Mouse (Mus musculus) cerebellum, adult 2 months (tissue): ENCODE data around the gene Col1a1. TPM values are rescaled to one million over a fixed set of nuclear protein-coding genes. Genes with fewer than 3 reads are reported as not detected.

Experiments used
- DNase-seq, 2 experiments: peaks; one replicate each; pipeline ENCODE4 v3.0.0; 2021
- H3K27ac ChIP-seq: fragments of 200-500 bp; 2 replicates; pipeline ENCODE4 v1.5.1; 2012; ENCODE audit warnings: low read length, control low read depth, inconsistent platforms; ENCODE audit not compliant: insufficient read depth
- H3K27me3 ChIP-seq: fragments of 200-500 bp; 2 replicates; pipeline ENCODE4 v1.6.1; 2012; ENCODE audit warnings: inconsistent platforms, mild to moderate bottlenecking, low read length, moderate library complexity; ENCODE audit not compliant: control insufficient read depth, insufficient read depth
- H3K4me1 ChIP-seq: fragments of 200-500 bp; 2 replicates; pipeline ENCODE4 v1.6.1; 2011; ENCODE audit warnings: low read length; ENCODE audit not compliant: control insufficient read depth, insufficient read depth
- H3K4me3 ChIP-seq: fragments of 200-500 bp; replicated peaks from 2 replicates; pipeline ENCODE3; 2011; ENCODE audit warnings: mild to moderate bottlenecking, low read depth, low read length, control low read depth; ENCODE audit not compliant: insufficient read depth
- CTCF ChIP-seq: fragments of 200-500 bp; IDR thresholded peaks from 2 replicates; pipeline ENCODE4 v1.5.1; 2011; ENCODE audit warnings: low read depth, mild to moderate bottlenecking, control low read depth, low read length, moderate library complexity, borderline replicate concordance; ENCODE audit not compliant: insufficient read depth
- POLR2A ChIP-seq: fragments of 200-500 bp; IDR thresholded peaks from 2 replicates; pipeline ENCODE4 v1.6.1; 2011; ENCODE audit warnings: low read length, control low read depth, borderline replicate concordance; ENCODE audit not compliant: insufficient read depth
- WGBS: fragments of 180-500 bp; shearing (Covaris S2); methylation state at CpG from one replicate; pipeline ENCODE4 v1.1.7; 2018; 5-methylcytosine and 5-hydroxymethylcytosine counted together
- polyA plus RNA-seq: library from polyadenylated mRNA; depleted of rRNA; stranded (reverse); fragments of >200 nt; gene quantifications from 2 replicates; pipeline ENCODE4 v1.2.3, GENCODE M21; 2012

Col1a1 gene
- polyA plus RNA-seq, 1 experiment: 4.5 TPM

DNA sequence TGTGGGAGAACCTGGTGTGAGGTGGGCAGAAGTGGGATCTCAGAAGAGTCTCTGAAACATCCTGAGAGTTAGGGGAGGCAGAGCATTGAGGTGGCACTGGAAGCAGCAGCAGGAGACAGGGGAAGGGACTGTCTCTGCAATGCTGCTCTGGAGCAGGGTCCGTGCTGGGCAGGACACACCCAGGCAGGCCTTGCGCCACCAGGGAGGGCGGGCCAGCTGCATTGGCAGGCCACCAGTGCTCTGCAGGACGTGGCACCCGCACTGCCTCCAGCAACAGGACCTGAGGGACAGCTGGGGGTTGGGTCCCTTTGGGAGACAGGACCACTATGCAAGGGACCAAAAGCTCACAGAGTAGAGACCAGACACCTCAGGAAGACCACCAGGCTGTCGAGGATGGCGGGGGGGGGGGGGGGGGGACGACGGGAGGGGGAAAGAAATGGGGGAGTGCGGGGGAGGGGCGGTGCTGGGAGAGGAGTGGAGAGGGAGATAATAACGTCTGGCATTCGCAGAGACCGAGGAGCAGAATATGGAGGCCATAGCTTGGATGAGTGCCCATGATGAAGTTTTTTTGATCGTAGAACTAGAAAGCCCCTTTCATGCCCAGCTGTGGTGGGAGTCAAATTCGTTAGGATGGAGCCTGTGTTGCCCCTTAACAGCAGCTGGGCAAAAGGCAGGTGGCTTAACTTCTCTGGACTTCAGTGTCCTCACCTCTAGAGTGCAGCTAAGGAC is 20.2 kb upstream of the Col1a1 start:
- no peaks in the 10 kb centered on the region for H3K27me3 ChIP-seq
- DNase-seq: peak in 1 of 2 experiments; percentile 45
- H3K27ac ChIP-seq: no peak overlapping the region
- no peak overlapping the region for H3K4me3 ChIP-seq
- peaks cover 28% of the 10 kb centered on the region for H3K4me1 ChIP-seq
- 25% methylated on average over 13 of the region's 16 CpGs for WGBS
- TF ChIP-seq CTCF (no peak), POLR2A (no peak)

GRCm38 (mm10) chr11:94916477-94916876 is 19.5 kb upstream of the Col1a1 start:
- Histone ChIP-seq H3K4me1 (peaks cover 28% of the 10 kb centered on the region), H3K4me3 (no peak overlapping the region), H3K27me3 (no peaks in the 10 kb centered on the region), H3K27ac (no peak overlapping the region)
- 72% methylated on average over 4 of the region's 4 CpGs for WGBS
- no peak for DNase-seq
- no peak for TF ChIP-seq CTCF
- TF ChIP-seq POLR2A: no peak

- Histone ChIP-seq H3K27me3 (no peaks in the 10 kb centered on the region), H3K27ac (no peak overlapping the region), H3K4me3 (no peak overlapping the region), H3K4me1 (peaks cover 24% of the 10 kb centered on the region)
- WGBS: 90% methylated on average over 6 of the region's 6 CpGs
- TF ChIP-seq CTCF: no peak
- no peak for TF ChIP-seq POLR2A
- DNase-seq: no peak
These were observed 18.3 kb upstream of the Col1a1 start for GRCm38 (mm10) chr11:94917717-94918116.

DNA sequence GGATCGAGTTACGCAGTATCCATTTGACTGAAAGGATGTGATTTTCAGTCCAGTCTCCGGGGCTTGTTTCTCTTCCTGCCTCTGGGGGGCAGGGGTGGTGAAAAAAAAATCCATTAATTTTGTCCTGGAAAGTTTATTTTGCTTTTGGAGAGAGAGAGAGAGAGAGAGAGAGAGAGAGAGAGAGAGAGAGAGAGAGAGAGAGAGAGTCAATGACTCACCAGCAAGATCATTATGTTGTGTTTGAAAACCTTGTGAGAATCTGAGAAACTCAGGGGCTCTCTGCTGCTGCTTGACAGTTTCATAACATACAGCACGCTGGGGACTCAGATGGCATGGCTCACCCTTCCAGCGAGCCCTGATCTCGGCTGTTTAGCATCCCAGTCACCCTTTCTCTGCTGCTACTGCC is 15.0 kb upstream of the Col1a1 start:
- no peak overlapping the region for H3K27ac ChIP-seq
- no peak for TF ChIP-seq POLR2A
- no peak for TF ChIP-seq CTCF
- no peak overlapping the region for H3K4me3 ChIP-seq
- H3K27me3 ChIP-seq: no peaks in the 10 kb centered on the region
- WGBS: 50% methylated on average over 6 of the region's 6 CpGs
- DNase-seq: no peak
- no peaks in the 10 kb centered on the region for H3K4me1 ChIP-seq

- Histone ChIP-seq H3K27me3 (no peaks in the 10 kb centered on the region), H3K4me3 (no peak overlapping the region), H3K4me1 (peaks cover 10% of the 10 kb centered on the region), H3K27ac (no peak overlapping the region)
- DNase-seq: no peak
- 96% methylated on average over 4 of the region's 4 CpGs for WGBS
- TF ChIP-seq POLR2A (no peak), CTCF (no peak)
These were observed 11.0 kb upstream of the Col1a1 start for GRCm38 (mm10) chr11:94924977-94925376.

GRCm38 (mm10) chr11:94926431-94926830 is 9.6 kb upstream of the Col1a1 start:
- 82% methylated on average over 11 of the region's 11 CpGs for WGBS

GRCm38 (mm10) chr11:94927771-94928291 is 8.2 kb upstream of the Col1a1 start:
- DNase-seq: no peak
- no peak overlapping the region for H3K27ac ChIP-seq
- H3K4me1 ChIP-seq: peaks cover 10% of the 10 kb centered on the region
- no peak overlapping the region for H3K4me3 ChIP-seq
- 26% methylated on average over 5 of the region's 5 CpGs for WGBS
- no peaks in the 10 kb centered on the region for H3K27me3 ChIP-seq
- TF ChIP-seq CTCF (no peak), POLR2A (no peak)

More at GRCm38 (mm10) chr11:94926431-94926830, 9.6 kb upstream of the Col1a1 start:
- H3K4me3 ChIP-seq: no peak overlapping the region
- TF ChIP-seq CTCF (no peak), POLR2A (no peak)
- H3K4me1 ChIP-seq: peaks cover 10% of the 10 kb centered on the region
- no peak overlapping the region for H3K27ac ChIP-seq
- no peak for DNase-seq
- no peaks in the 10 kb centered on the region for H3K27me3 ChIP-seq

DNA sequence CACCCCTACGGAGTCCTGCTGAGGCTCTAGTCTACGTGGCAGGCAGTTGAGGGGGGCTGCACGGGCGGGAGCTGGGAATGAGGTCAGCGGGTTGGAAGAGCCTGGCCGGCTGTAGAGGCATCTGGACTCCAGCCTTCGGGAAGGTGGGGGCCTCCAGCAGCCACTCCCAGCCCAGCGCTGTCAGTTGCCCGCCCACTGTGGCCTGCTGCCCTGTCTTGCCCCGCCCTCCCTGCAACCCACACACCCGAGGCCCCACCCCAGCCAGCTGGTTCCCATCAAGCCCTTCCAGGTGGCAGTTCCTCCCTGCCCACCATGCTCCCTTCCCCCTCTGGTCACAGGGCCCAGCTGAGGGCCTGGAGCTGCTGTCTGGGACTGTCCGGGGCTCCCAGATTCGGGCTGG is 7.2 kb upstream of the Col1a1 start:
- Histone ChIP-seq H3K4me3 (no peak overlapping the region), H3K27me3 (no peaks in the 10 kb centered on the region), H3K27ac (no peak overlapping the region), H3K4me1 (peaks cover 10% of the 10 kb centered on the region)
- peak in 1 of 2 experiments; percentile 31 for DNase-seq
- WGBS: 20% methylated on average over 13 of the region's 13 CpGs
- TF ChIP-seq CTCF (no peak), POLR2A (no peak)
